Mouse (Mus musculus) stomach, embryonic 14.5 days (tissue): Measurements from ENCODE around the gene Aldh1b1. TPM values are rescaled to one million over a fixed set of nuclear protein-coding genes. Genes with fewer than 3 reads are reported as not detected.

Experiments used
- ATAC-seq: fragments of 200-750 bp; cut with Nextera tagmentation; 2 replicates; pipeline ENCODE4 v1.8.0; 2017; ENCODE audit warnings: low read depth, moderate TSS enrichment; ENCODE audit not compliant: insufficient number of reproducible peaks, insufficient read depth, low FRiP score
- H3K27ac ChIP-seq: fragments of 300-500 bp; sonication (generic); 2 replicates; pipeline ENCODE4 v1.5.1; 2014; ENCODE audit warnings: mild to moderate bottlenecking, low read length, moderate library complexity, mixed read lengths
- H3K27me3 ChIP-seq: fragments of 300-500 bp; sonication (generic); 2 replicates; pipeline ENCODE4 v1.6.1; 2014; ENCODE audit warnings: low read length, control low read depth, mixed read lengths; ENCODE audit not compliant: control insufficient read depth, insufficient read depth
- H3K36me3 ChIP-seq: fragments of 300-500 bp; sonication (generic); 2 replicates; pipeline ENCODE4 v1.6.1; 2014; ENCODE audit warnings: mild to moderate bottlenecking, control low read depth, low read length, moderate library complexity, mixed read lengths; ENCODE audit not compliant: control insufficient read depth, insufficient read depth
- H3K4me1 ChIP-seq: fragments of 300-500 bp; sonication (generic); 2 replicates; pipeline ENCODE4 v1.6.1; 2014; ENCODE audit warnings: low read length, control low read depth, mixed read lengths; ENCODE audit not compliant: control insufficient read depth, insufficient read depth
- H3K4me2 ChIP-seq: fragments of 300-500 bp; sonication (generic); replicated peaks from 2 replicates; pipeline ENCODE4 v1.6.1; 2014; ENCODE audit warnings: low read depth, low read length, control low read depth
- H3K4me3 ChIP-seq: fragments of 300-500 bp; sonication (generic); 2 replicates; pipeline ENCODE4 v1.5.1; 2014; ENCODE audit warnings: low read depth, low read length, control low read depth
- H3K9ac ChIP-seq: fragments of 300-500 bp; sonication (generic); replicated peaks from 2 replicates; pipeline ENCODE4 v1.6.1; 2014; ENCODE audit warnings: low read depth, mild to moderate bottlenecking, control low read depth, low read length, moderate library complexity, mixed read lengths
- H3K9me3 ChIP-seq: fragments of 300-500 bp; sonication (generic); 2 replicates; pipeline ENCODE4 v1.6.1; 2016; ENCODE audit warnings: low read depth, low read length, control low read depth; ENCODE audit not compliant: control insufficient read depth
- WGBS: fragments of 180-500 bp; shearing (Covaris S2); extraction: QIAGEN DNeasy Blood & Tissue Kit; methylation state at CpG from one replicate; pipeline ENCODE4 v1.1.7; 2014; 5-methylcytosine and 5-hydroxymethylcytosine counted together
- polyA plus RNA-seq: library from polyadenylated mRNA; unstranded; fragments of >200 nt; fragmentation: Nextera tagmentation; extraction: Ambion mirVana; gene quantifications from 2 replicates; pipeline ENCODE4 v1.2.1, GENCODE M21; 2014

The Aldh1b1 gene
- polyA plus RNA-seq, 1 experiment from 2014 or later = 5.0 TPM

GRCm38 (mm10) chr4:45846263-45846662 is 47.4 kb downstream of the Aldh1b1 start:
- no peaks in the 10 kb centered on the region for H3K36me3 ChIP-seq
- H3K9me3 ChIP-seq = no peaks in the 10 kb centered on the region
- WGBS = 89% methylated on average over 2 of the region's 2 CpGs
- ATAC-seq = no peak
- no peak overlapping the region for H3K4me2 ChIP-seq
- H3K27me3 ChIP-seq = no peaks in the 10 kb centered on the region
- H3K9ac ChIP-seq = no peak overlapping the region
- H3K27ac ChIP-seq = no peak overlapping the region
- no peak overlapping the region for H3K4me3 ChIP-seq
- H3K4me1 ChIP-seq = no peaks in the 10 kb centered on the region

- H3K27me3 ChIP-seq = no peaks in the 10 kb centered on the region
- H3K27ac ChIP-seq = no peak within 1 kb of the TSS
- H3K9me3 ChIP-seq = no peaks in the 10 kb centered on the region
- H3K4me2 ChIP-seq = no peak within 1 kb of the TSS
- no peak for ATAC-seq
- no peak within 1 kb of the TSS for H3K4me3 ChIP-seq
- no peak within 1 kb of the TSS for H3K9ac ChIP-seq
- no peaks in the 10 kb centered on the region for H3K36me3 ChIP-seq
- 42% methylated on average over 10 of the region's 10 CpGs for WGBS
- H3K4me1 ChIP-seq = no peaks in the 10 kb centered on the region
Observed at GRCm38 (mm10) chr4:45848109-45848824, 49.4 kb downstream of the Aldh1b1 start, which contains the start of gene Stra6l. TSS of gene Stra6l (plus strand) at chr4:45848664.

GRCm38 (mm10) chr4:45848825-45849156 is 50.0 kb downstream of the Aldh1b1 start:
- Histone ChIP-seq H3K27me3 (no peaks in the 10 kb centered on the region), H3K4me3 (no peak overlapping the region), H3K9ac (no peak overlapping the region), H3K4me2 (no peak overlapping the region), H3K4me1 (no peaks in the 10 kb centered on the region), H3K36me3 (no peaks in the 10 kb centered on the region), H3K27ac (no peak overlapping the region), H3K9me3 (no peaks in the 10 kb centered on the region)
- 41% methylated on average over 10 of the region's 10 CpGs for WGBS
- ATAC-seq = no peak

- H3K9ac ChIP-seq = no peak overlapping the region
- H3K9me3 ChIP-seq = no peaks in the 10 kb centered on the region
- H3K27ac ChIP-seq = no peak overlapping the region
- H3K36me3 ChIP-seq = no peaks in the 10 kb centered on the region
- no peak for ATAC-seq
- no peak overlapping the region for H3K4me3 ChIP-seq
- no peaks in the 10 kb centered on the region for H3K4me1 ChIP-seq
- H3K4me2 ChIP-seq = no peak overlapping the region
- 57% methylated on average over 1 of the region's 1 CpGs for WGBS
- H3K27me3 ChIP-seq = no peaks in the 10 kb centered on the region
Observed at GRCm38 (mm10) chr4:45849419-45849818, 50.6 kb downstream of the Aldh1b1 start.

GRCm38 (mm10) chr4:45851640-45852051 is 52.8 kb downstream of the Aldh1b1 start:
- Histone ChIP-seq H3K27ac (no peak overlapping the region), H3K4me3 (no peak overlapping the region), H3K4me1 (no peaks in the 10 kb centered on the region), H3K9ac (no peak overlapping the region), H3K4me2 (no peak overlapping the region), H3K36me3 (no peaks in the 10 kb centered on the region), H3K9me3 (no peaks in the 10 kb centered on the region), H3K27me3 (no peaks in the 10 kb centered on the region)
- 0 out of 2 replicates have a peak, but pooled peaks have one; percentile 33 for ATAC-seq
- WGBS = 35% methylated on average over 3 of the region's 3 CpGs

- whole genome bisulfite sequencing = 64% methylated on average over 15 of the region's 15 CpGs
- no peak overlapping the region for H3K27ac ChIP-seq
Observed at GRCm38 (mm10) chr4:45853496-45854246, 54.8 kb downstream of the Aldh1b1 start.

More at GRCm38 (mm10) chr4:45853496-45854246, 54.8 kb downstream of the Aldh1b1 start:
- Histone ChIP-seq H3K9ac (no peak overlapping the region), H3K4me1 (no peaks in the 10 kb centered on the region), H3K9me3 (no peaks in the 10 kb centered on the region), H3K36me3 (no peaks in the 10 kb centered on the region), H3K27me3 (no peaks in the 10 kb centered on the region), H3K4me3 (no peak overlapping the region), H3K4me2 (no peak overlapping the region)
- no peak for ATAC-seq

Other genes starting within 250 kb of the Aldh1b1 start
- gene Igfbpl1, start 27.9 kb downstream of the Aldh1b1 start, polyA plus RNA-seq = 0.48 and 1.2 TPM in 2 replicates
- gene Stra6l, start 49.6 kb downstream of the Aldh1b1 start, polyA plus RNA-seq = 0.11 and 0.12 TPM in 2 replicates
- 0.06 and 0.29 TPM in 2 replicates for gene Ccdc180, start 91.3 kb downstream of the Aldh1b1 start, polyA plus RNA-seq
- gene Tdrd7, start 166.3 kb downstream of the Aldh1b1 start, polyA plus RNA-seq = 21.0 and 23.9 TPM in 2 replicates
- gene Tmod1, start 239.9 kb downstream of the Aldh1b1 start, polyA plus RNA-seq = 1.8 and 3.2 TPM in 2 replicates